Mouse (Mus musculus): ENCODE data around the gene Nptx1. TPM values are rescaled to one million over a fixed set of nuclear protein-coding genes. Genes with fewer than 3 reads are reported as not detected.

Gene Nptx1
- polyA plus RNA-seq, 1 experiment from 2014 or later: 0.59 TPM

GRCm38 (mm10) chr11:119500011-119500410, 47.5 kb downstream of the Nptx1 start:
- 0 out of 2 replicates have a peak, but pooled peaks cover 14% of the 10 kb centered on the region for H3K36me3 ChIP-seq
- H3K4me2 ChIP-seq: no peak overlapping the region
- H3K9ac ChIP-seq: no peak overlapping the region
- no peaks in the 10 kb centered on the region for H3K27me3 ChIP-seq (replicated peaks)
- no peaks in the 10 kb centered on the region for H3K4me1 ChIP-seq
- no peak overlapping the region for H3K27ac ChIP-seq
- 81% methylated on average over 2 of the region's 2 CpGs for WGBS
- no peak overlapping the region for H3K4me3 ChIP-seq (replicated peaks)
- no peak for ATAC-seq (ENCODE audit: insufficient read depth, low FRiP score, low read depth)
- no peaks in the 10 kb centered on the region for H3K9me3 ChIP-seq

- 94% methylated on average over 4 of the region's 4 CpGs for WGBS
- Histone ChIP-seq H3K36me3 (0 out of 2 replicates have a peak, but pooled peaks cover 14% of the 10 kb centered on the region), H3K4me2 (no peak overlapping the region), H3K27me3 (replicated peaks) (no peaks in the 10 kb centered on the region), H3K27ac (no peak overlapping the region), H3K4me1 (no peaks in the 10 kb centered on the region), H3K9ac (no peak overlapping the region), H3K9me3 (no peaks in the 10 kb centered on the region), H3K4me3 (replicated peaks) (no peak overlapping the region)
- ATAC-seq (ENCODE audit: insufficient read depth, low FRiP score, low read depth): no peak
Measured at GRCm38 (mm10) chr11:119499297-119499696, 48.3 kb downstream of the Nptx1 start.

GRCm38 (mm10) chr11:119497451-119497850, 50.1 kb downstream of the Nptx1 start:
- Histone ChIP-seq H3K4me2 (no peak overlapping the region), H3K9ac (no peak overlapping the region), H3K4me3 (replicated peaks) (no peak overlapping the region), H3K27ac (no peak overlapping the region), H3K36me3 (0 out of 2 replicates have a peak, but pooled peaks cover 3% of the 10 kb centered on the region), H3K4me1 (peaks cover 5% of the 10 kb centered on the region; the same call in 1 of the 2 replicates), H3K9me3 (no peaks in the 10 kb centered on the region), H3K27me3 (replicated peaks) (no peaks in the 10 kb centered on the region)
- no peak for ATAC-seq (ENCODE audit: insufficient read depth, low FRiP score, low read depth)
- 70% methylated on average over 4 of the region's 4 CpGs for WGBS

- Histone ChIP-seq H3K9me3 (no peaks in the 10 kb centered on the region), H3K4me3 (replicated peaks) (no peak overlapping the region), H3K4me2 (no peak overlapping the region), H3K4me1 (peaks cover 11% of the 10 kb centered on the region; the same call in 1 of the 2 replicates), H3K27me3 (replicated peaks) (no peaks in the 10 kb centered on the region), H3K9ac (no peak overlapping the region), H3K27ac (no peak overlapping the region), H3K36me3 (0 out of 2 replicates have a peak, but pooled peaks cover 3% of the 10 kb centered on the region)
- 92% methylated on average over 5 of the region's 5 CpGs for WGBS
- no peak for ATAC-seq (ENCODE audit: insufficient read depth, low FRiP score, low read depth)
Measured at GRCm38 (mm10) chr11:119496147-119496546, 51.4 kb downstream of the Nptx1 start.

GRCm38 (mm10) chr11:119493516-119493915, 54.0 kb downstream of the Nptx1 start:
- WGBS: 71% methylated on average over 4 of the region's 4 CpGs

GRCm38 (mm10) chr11:119492830-119493229, 54.7 kb downstream of the Nptx1 start:
- H3K27me3 ChIP-seq (replicated peaks): no peaks in the 10 kb centered on the region
- H3K4me3 ChIP-seq (replicated peaks): no peak overlapping the region
- 93% methylated on average over 6 of the region's 6 CpGs for WGBS
- no peak for ATAC-seq (ENCODE audit: insufficient read depth, low FRiP score, low read depth)
- no peak overlapping the region for H3K9ac ChIP-seq
- H3K4me1 ChIP-seq: peaks cover 19% of the 10 kb centered on the region
- no peaks in the 10 kb centered on the region for H3K9me3 ChIP-seq
- H3K4me2 ChIP-seq: peak overlapping the region; percentile 96; the same call in 1 of the 2 replicates
- no peaks in the 10 kb centered on the region for H3K36me3 ChIP-seq
- no peak overlapping the region for H3K27ac ChIP-seq

More at GRCm38 (mm10) chr11:119493516-119493915, 54.0 kb downstream of the Nptx1 start:
- H3K9me3 ChIP-seq: no peaks in the 10 kb centered on the region
- H3K36me3 ChIP-seq: no peaks in the 10 kb centered on the region
- no peak overlapping the region for H3K9ac ChIP-seq
- ATAC-seq (ENCODE audit: insufficient read depth, low FRiP score, low read depth): no peak
- H3K27me3 ChIP-seq (replicated peaks): no peaks in the 10 kb centered on the region
- no peak overlapping the region for H3K4me2 ChIP-seq
- H3K4me3 ChIP-seq (replicated peaks): no peak overlapping the region
- H3K27ac ChIP-seq: no peak overlapping the region
- H3K4me1 ChIP-seq: peaks cover 19% of the 10 kb centered on the region

GRCm38 (mm10) chr11:119491690-119492087, 55.9 kb downstream of the Nptx1 start:
- H3K4me1 ChIP-seq: peaks cover 19% of the 10 kb centered on the region
- H3K36me3 ChIP-seq: peaks cover under 1% of the 10 kb centered on the region; the same call in 1 of the 2 replicates
- 4% methylated on average over 27 of the region's 27 CpGs for WGBS
- no peaks in the 10 kb centered on the region for H3K27me3 ChIP-seq (replicated peaks)
- H3K9ac ChIP-seq: peak overlapping the region; percentile 73
- ATAC-seq (ENCODE audit: insufficient read depth, low FRiP score, low read depth): no peak; the same call in 1 of the 2 replicates
- H3K27ac ChIP-seq: peak overlapping the region; percentile 93
- peak overlapping the region; percentile 96 for H3K4me2 ChIP-seq
- H3K9me3 ChIP-seq: no peaks in the 10 kb centered on the region
- H3K4me3 ChIP-seq (replicated peaks): peak overlapping the region; percentile 94

- Histone ChIP-seq H3K4me1 (peaks cover 19% of the 10 kb centered on the region), H3K27me3 (replicated peaks) (no peaks in the 10 kb centered on the region), H3K4me2 (peak within 1 kb of the TSS; percentile 96), H3K4me3 (replicated peaks) (peak within 1 kb of the TSS; percentile 94), H3K36me3 (peaks cover 7% of the 10 kb centered on the region; the same call in 1 of the 2 replicates), H3K9ac (peak within 1 kb of the TSS; percentile 73), H3K27ac (peak within 1 kb of the TSS; percentile 93), H3K9me3 (no peaks in the 10 kb centered on the region)
- WGBS: under 1% methylated on average over 66 of the region's 66 CpGs
- ATAC-seq (ENCODE audit: insufficient read depth, low FRiP score, low read depth): peak; percentile 94
Measured at GRCm38 (mm10) chr11:119490861-119491689, 56.5 kb downstream of the Nptx1 start, which contains the start of gene Endov. Gene Endov, plus strand, starts transcription at chr11:119491347.

Other genes starting within 250 kb of the Nptx1 start
- gene Eif4a3, start 247.7 kb downstream of the Nptx1 start, polyA plus RNA-seq (2015; fragmentation: Nextera tagmentation; extraction: Ambion mirVana): 299 and 315 TPM in 2 replicates
- 1.8 and 2.0 TPM in 2 replicates for gene Card14, start 240.0 kb downstream of the Nptx1 start, polyA plus RNA-seq (2015; fragmentation: Nextera tagmentation; extraction: Ambion mirVana)
- gene Sgsh, start 192.2 kb downstream of the Nptx1 start, polyA plus RNA-seq (2015; fragmentation: Nextera tagmentation; extraction: Ambion mirVana): 8.2 and 8.3 TPM in 2 replicates
- 9.2 and 9.9 TPM in 2 replicates for gene Slc26a11, start 192.2 kb downstream of the Nptx1 start, polyA plus RNA-seq (2015; fragmentation: Nextera tagmentation; extraction: Ambion mirVana)
- 7.3 and 7.6 TPM in 2 replicates for gene Rnf213, start 154.7 kb downstream of the Nptx1 start, polyA plus RNA-seq (2015; fragmentation: Nextera tagmentation; extraction: Ambion mirVana)
- gene Endov, start 56.4 kb downstream of the Nptx1 start, polyA plus RNA-seq (2015; fragmentation: Nextera tagmentation; extraction: Ambion mirVana): 11.5 and 13.5 TPM in 2 replicates
- 9.3 and 10.0 TPM in 2 replicates for gene Rptor, start 55.2 kb upstream of the Nptx1 start, polyA plus RNA-seq (2015; fragmentation: Nextera tagmentation; extraction: Ambion mirVana)